In the genomic region with DNA sequence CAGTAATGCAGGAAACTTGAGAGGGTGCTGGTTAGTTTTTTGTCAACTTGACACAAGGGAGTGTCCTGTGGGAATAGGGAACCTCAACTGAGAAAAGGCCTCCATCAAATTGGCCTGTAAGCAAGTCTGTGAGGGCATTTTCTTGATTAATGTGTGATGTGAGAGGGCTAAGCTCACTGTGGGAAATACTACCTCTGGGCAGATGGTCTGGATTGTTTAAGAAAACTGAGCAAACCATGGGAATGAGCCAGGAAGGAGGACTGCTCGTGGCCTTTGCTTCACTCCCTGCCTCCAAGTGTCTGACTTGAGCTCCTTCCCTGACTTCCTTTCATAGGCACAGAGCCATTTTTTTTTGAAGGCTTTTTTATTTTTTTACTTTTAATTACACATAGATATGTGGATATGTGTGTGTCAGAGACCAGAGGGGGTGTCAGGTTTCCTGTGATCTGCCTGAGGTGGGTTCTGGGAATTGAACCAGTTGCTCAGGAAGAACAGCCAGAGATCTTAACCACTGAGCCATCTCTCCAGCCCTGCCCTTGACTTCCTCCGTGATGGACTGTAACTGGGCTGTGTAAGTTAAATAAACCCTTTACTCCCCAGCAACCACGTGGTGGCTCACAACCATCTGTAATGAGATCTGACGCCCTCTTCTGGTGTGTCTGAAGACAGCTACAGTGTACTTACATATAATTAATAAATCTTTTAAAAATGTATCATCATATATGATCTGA, we compare ENCODE assay signal across 14 mouse cellular contexts. TPM values are rescaled to one million over a fixed set of nuclear protein-coding genes. Genes with fewer than 3 reads are reported as not detected.
DNase-seq lines count a peak whose midpoint lies in the region; ATAC-seq lines count a peak whose summit lies in the region.
"Had no signal": no experiment of that assay in that cellular context is flagged by ENCODE, and none has a peak within 500 bp of the region (broad histone marks: within the 10 kb centered on the region; RNA-seq: fewer than 3 reads in every experiment).

No protein-coding gene starts in this region.

- H3K9me3 ChIP-seq in kidney, embryonic 16.5 days (ENCODE audit: low read length): peaks cover 4% of the 10 kb centered on the region; the same call in 1 of the 2 replicates
- no peaks in the 10 kb centered on the region for H3K9me3 ChIP-seq in embryonic facial prominence, embryonic 11.5 days (replicated peaks; ENCODE audit: control insufficient read depth, low read length)
- H3K9me3 ChIP-seq in limb, embryonic 15.5 days: no peaks in the 10 kb centered on the region

- H3K4me2 ChIP-seq in kidney, embryonic 16.5 days (replicated peaks; ENCODE audit: low read depth, low read length): no peak overlapping the region
- no peak overlapping the region for H3K4me2 ChIP-seq in embryonic facial prominence, embryonic 11.5 days (ENCODE audit: low read depth, low read length)
- no peak overlapping the region for H3K4me2 ChIP-seq in limb, embryonic 15.5 days

- H3K27ac ChIP-seq in kidney, embryonic 16.5 days (ENCODE audit: low read length): peak overlapping the region; percentile 91
- H3K27ac ChIP-seq in embryonic facial prominence, embryonic 11.5 days (replicated peaks; ENCODE audit: low read depth, low read length): peak overlapping the region; percentile 16
- peak overlapping the region; percentile 85 for H3K27ac ChIP-seq in limb, embryonic 15.5 days

- WGBS in kidney, embryonic 16.5 days: 28% methylated on average over 4 of the region's 4 CpGs
- WGBS in embryonic facial prominence, embryonic 11.5 days: 36% methylated on average over 4 of the region's 4 CpGs
- 38% methylated on average over 4 of the region's 4 CpGs for WGBS in limb, embryonic 15.5 days

- ATAC-seq in kidney, embryonic 16.5 days (ENCODE audit: low FRiP score, low TSS enrichment): no peak
- peak; percentile 53 for ATAC-seq in embryonic facial prominence, embryonic 11.5 days (replicated peaks; ENCODE audit: insufficient number of reproducible peaks, low FRiP score, low TSS enrichment, low read depth)
- ATAC-seq in limb, embryonic 15.5 days (ENCODE audit: insufficient number of reproducible peaks, low FRiP score, low TSS enrichment, low read depth): no peak

- no peaks in the 10 kb centered on the region for H3K36me3 ChIP-seq in kidney, embryonic 16.5 days (ENCODE audit: insufficient read depth, low read length)
- H3K36me3 ChIP-seq in embryonic facial prominence, embryonic 11.5 days (replicated peaks; ENCODE audit: control insufficient read depth, insufficient read depth, low read depth, low read length): no peaks in the 10 kb centered on the region
- H3K36me3 ChIP-seq in limb, embryonic 15.5 days: no peaks in the 10 kb centered on the region

- no peak overlapping the region for H3K4me3 ChIP-seq in kidney, embryonic 16.5 days (ENCODE audit: low read length)
- H3K4me3 ChIP-seq in embryonic facial prominence, embryonic 11.5 days (ENCODE audit: low read depth, low read length): no peak overlapping the region
- no peak overlapping the region for H3K4me3 ChIP-seq in limb, embryonic 15.5 days
- H3K4me3 ChIP-seq: erythroblast, embryonic 14.5 days had no signal

- intact Hi-C loops in left cerebral cortex, postnatal 25 days (cut with DNase I): no loop called here

- peaks cover 19% of the 10 kb centered on the region for H3K4me1 ChIP-seq in kidney, embryonic 16.5 days (ENCODE audit: insufficient read depth, low read length)
- H3K4me1 ChIP-seq in embryonic facial prominence, embryonic 11.5 days (ENCODE audit: control insufficient read depth, insufficient read depth, low read length): 0 out of 2 replicates have a peak, but pooled peaks cover 2% of the 10 kb centered on the region
- H3K4me1 ChIP-seq in limb, embryonic 15.5 days: peaks cover 44% of the 10 kb centered on the region

- DNase-seq in heart, adult 11 months: peak; percentile 85
- DNase-seq in heart, adult 18-20 months: no peak
- DNase-seq in kidney, adult 9 months: no peak
- peak; percentile 65 for DNase-seq in embryonic facial prominence, embryonic 11.5 days (ENCODE audit: low spot score)
- DNase-seq in left cerebral cortex, postnatal 25 days (ENCODE audit: low spot score in 2 of 2): no peak
- DNase-seq in layer of hippocampus, postnatal 36 days: no peak
- DNase-seq: cerebellum, adult 2 months; kidney, postnatal 36 days; lung, postnatal 10 days; midbrain, embryonic 14.5 days had no signal

- no peak overlapping the region for H3K9ac ChIP-seq in kidney, embryonic 16.5 days (replicated peaks; ENCODE audit: low read length)
- no peak overlapping the region for H3K9ac ChIP-seq in embryonic facial prominence, embryonic 11.5 days (replicated peaks; ENCODE audit: low read length)
- H3K9ac ChIP-seq in limb, embryonic 15.5 days: no peak overlapping the region

- no peaks in the 10 kb centered on the region for H3K27me3 ChIP-seq in kidney, embryonic 16.5 days (ENCODE audit: insufficient read depth, low read length)
- H3K27me3 ChIP-seq in embryonic facial prominence, embryonic 11.5 days (ENCODE audit: control insufficient read depth, insufficient read depth, low read length): no peaks in the 10 kb centered on the region
- no peaks in the 10 kb centered on the region for H3K27me3 ChIP-seq in limb, embryonic 15.5 days

RNA-seq across cellular contexts. Expression of a gene that starts 44.0 kb away (rescaled TPM):
- total RNA-seq in heart, adult 18-20 months (2021): 1 to 10 TPM; 1.3 to 1.9 TPM
- polyA plus RNA-seq in kidney, embryonic 16.5 days (2015; fragmentation: Nextera tagmentation; extraction: Ambion mirVana): 12.6 and 13.2 TPM in 2 replicates
- polyA plus RNA-seq in embryonic facial prominence, embryonic 11.5 days (2014; fragmentation: Nextera tagmentation; extraction: Ambion mirVana): 9.6 and 10.4 TPM in 2 replicates
- 17.6 and 35.9 TPM in 2 replicates for polyA plus RNA-seq in limb, embryonic 15.5 days (2015; fragmentation: Nextera tagmentation; extraction: Ambion mirVana)
- 1 to 10 TPM; 5.4 to 7.0 TPM for total RNA-seq in left cerebral cortex, postnatal 25 days (2021)
- 10 to 100 TPM in 1 of 2 experiments, 1 to 10 TPM in 1; 6.3 to 10.3 TPM for total RNA-seq in layer of hippocampus, postnatal 36 days (2021)
- total RNA-seq: hematopoietic stem cell, adult 5-6 weeks had no signal

RNA-seq across cellular contexts. Expression of a gene that starts 45.1 kb away (rescaled TPM):
- total RNA-seq in heart, adult 18-20 months (2021): under 1 TPM; 0.44 to 0.62 TPM
- polyA plus RNA-seq in kidney, embryonic 16.5 days (2015; fragmentation: Nextera tagmentation; extraction: Ambion mirVana): 66.9 and 69.5 TPM in 2 replicates
- 103 and 119 TPM in 2 replicates for polyA plus RNA-seq in embryonic facial prominence, embryonic 11.5 days (2014; fragmentation: Nextera tagmentation; extraction: Ambion mirVana)
- polyA plus RNA-seq in limb, embryonic 15.5 days (2015; fragmentation: Nextera tagmentation; extraction: Ambion mirVana): 41.8 and 43.2 TPM in 2 replicates
- total RNA-seq in left cerebral cortex, postnatal 25 days (2021): 1 to 10 TPM in 1 of 2 experiments, under 1 TPM in 1; 0.73 to 1.0 TPM
- under 1 TPM; 0.48 to 0.75 TPM for total RNA-seq in layer of hippocampus, postnatal 36 days (2021)

Comparison
In these comparisons a context has a peak if more than half of its experiments do, and no peak if none do; other contexts are left out.
1. DNase-seq: peak in heart, adult 11 months (single experiment) and embryonic facial prominence, embryonic 11.5 days (single experiment); none in heart, adult 18-20 months (0 of 2), kidney, adult 9 months (single experiment), left cerebral cortex, postnatal 25 days (0 of 2) and layer of hippocampus, postnatal 36 days (0 of 2).
2. H3K27ac ChIP-seq: peak in every context shown above with its lines; median percentile 91 in kidney, embryonic 16.5 days; 85 in limb, embryonic 15.5 days; 16 in embryonic facial prominence, embryonic 11.5 days.